8 mouse cellular contexts compared by ENCODE assay signal in genomic region chr12:108005488-108005800, GRCm38 (mm10). TPM values are rescaled to one million over a fixed set of nuclear protein-coding genes. Genes with fewer than 3 reads are reported as not detected.
DNase-seq lines count a peak whose midpoint lies in the region; ATAC-seq lines count a peak whose summit lies in the region.

No protein-coding gene starts in this region.

- H3K4me3 ChIP-seq in limb, embryonic 10.5 days: peak overlapping the region; percentile 88
- H3K4me3 ChIP-seq in stomach, embryonic 14.5 days (ENCODE audit: low read depth, low read length): peak overlapping the region; percentile 80

- H3K9me3 ChIP-seq in limb, embryonic 10.5 days (replicated peaks): no peaks in the 10 kb centered on the region
- no peaks in the 10 kb centered on the region for H3K9me3 ChIP-seq in stomach, embryonic 14.5 days (ENCODE audit: control insufficient read depth, low read depth, low read length)

- peak overlapping the region; percentile 93 for H3K4me2 ChIP-seq in stomach, embryonic 14.5 days (replicated peaks; ENCODE audit: low read depth, low read length)

- no peaks in the 10 kb centered on the region for H3K36me3 ChIP-seq in limb, embryonic 10.5 days
- no peaks in the 10 kb centered on the region for H3K36me3 ChIP-seq in stomach, embryonic 14.5 days (ENCODE audit: control insufficient read depth, insufficient read depth, low read length)

- ATAC-seq in stomach, embryonic 14.5 days (ENCODE audit: insufficient number of reproducible peaks, insufficient read depth, low FRiP score, low read depth): no peak
- no peak for ATAC-seq in monocyte, adult 5-6 weeks (replicated peaks; ENCODE audit: insufficient number of reproducible peaks, low FRiP score, low TSS enrichment, poor library complexity, severe bottlenecking)

- peak overlapping the region; percentile 99 for H3K27ac ChIP-seq in limb, embryonic 10.5 days
- peak overlapping the region; percentile 44; the same call in 1 of the 2 replicates for H3K27ac ChIP-seq in stomach, embryonic 14.5 days (ENCODE audit: low read length)

- WGBS in limb, embryonic 10.5 days: 2% methylated on average over 14 of the region's 14 CpGs
- 11% methylated on average over 14 of the region's 14 CpGs for WGBS in stomach, embryonic 14.5 days

- H3K4me1 ChIP-seq in limb, embryonic 10.5 days: peaks cover 53% of the 10 kb centered on the region
- peaks cover 17% of the 10 kb centered on the region; the same call in 1 of the 2 replicates for H3K4me1 ChIP-seq in stomach, embryonic 14.5 days (ENCODE audit: control insufficient read depth, insufficient read depth, low read length)

- peaks cover 39% of the 10 kb centered on the region for H3K27me3 ChIP-seq in limb, embryonic 10.5 days (ENCODE audit: low read depth, poor library complexity, severe bottlenecking)
- no peaks in the 10 kb centered on the region for H3K27me3 ChIP-seq in stomach, embryonic 14.5 days (ENCODE audit: control insufficient read depth, insufficient read depth, low read length)

- peak; percentile 58 for DNase-seq in embryo, embryonic 10.5 days (ENCODE audit: low spot score)
- no peak for DNase-seq in embryo, embryonic 10 days (ENCODE audit: low spot score)
- DNase-seq in retina, embryonic 14.5 days (ENCODE audit: low spot score): peak; percentile 20
- no peak for DNase-seq in retina, postnatal 1 day
- no peak for DNase-seq in limb, embryonic 10.5 days (ENCODE audit: low spot score)
- DNase-seq in gastrocnemius, adult 8-10 months (ENCODE audit: low spot score in 2 of 2): no peak

- no peak overlapping the region for H3K9ac ChIP-seq in stomach, embryonic 14.5 days (replicated peaks; ENCODE audit: low read depth, low read length)

RNA-seq across cellular contexts. Expression of gene Bcl11b, which starts 2.0 kb away (rescaled TPM):
- polyA plus RNA-seq in limb, embryonic 10.5 days (2016; fragmentation: Nextera tagmentation; extraction: Ambion mirVana): 5.4 and 7.8 TPM in 2 replicates
- 6.0 and 6.8 TPM in 2 replicates for polyA plus RNA-seq in stomach, embryonic 14.5 days (2014; fragmentation: Nextera tagmentation; extraction: Ambion mirVana)
- 0.76 to 1.8 TPM (median 0.85 TPM) in 3 replicates for total RNA-seq in monocyte, adult 5-6 weeks (2017)
- total RNA-seq in gastrocnemius, adult 8-10 months (2022): under 1 TPM in 1 of 4 experiments, not detected in 3; 0.02 TPM

Comparison
In these comparisons a context has a peak if more than half of its experiments do, and no peak if none do; other contexts are left out.
1. DNase-seq: peak in embryo, embryonic 10.5 days (single experiment) and retina, embryonic 14.5 days (single experiment); none in embryo, embryonic 10 days (single experiment), retina, postnatal 1 day (single experiment), limb, embryonic 10.5 days (single experiment) and gastrocnemius, adult 8-10 months (0 of 2).